Mouse (Mus musculus) embryonic facial prominence, embryonic 12.5 days (tissue): ENCODE measurements around the gene Atp4b. TPM values are rescaled to one million over a fixed set of nuclear protein-coding genes. Genes with fewer than 3 reads are reported as not detected.

Source experiments
- ATAC-seq: fragments of 200-750 bp; cut with Nextera tagmentation; 2 replicates; pipeline ENCODE4 v1.8.0; 2017; ENCODE audit not compliant: insufficient number of reproducible peaks, insufficient read depth, low FRiP score, low TSS enrichment
- H3K27ac ChIP-seq: fragments of 300-500 bp; sonication (generic); 2 replicates; pipeline ENCODE4 v1.5.1; 2016; ENCODE audit warnings: mild to moderate bottlenecking
- H3K27me3 ChIP-seq: fragments of 300-500 bp; sonication (generic); 2 replicates; pipeline ENCODE4 v1.6.1; 2016; ENCODE audit warnings: mild to moderate bottlenecking, moderate library complexity
- H3K36me3 ChIP-seq: fragments of 300-500 bp; sonication (generic); 2 replicates; pipeline ENCODE4 v1.6.1; 2016; ENCODE audit warnings: mild to moderate bottlenecking
- H3K4me1 ChIP-seq: fragments of 300-500 bp; sonication (generic); 2 replicates; pipeline ENCODE4 v1.6.1; 2016
- H3K4me2 ChIP-seq: fragments of 300-500 bp; sonication (generic); replicated peaks from 2 replicates; pipeline ENCODE4 v1.6.1; 2016; ENCODE audit warnings: mild to moderate bottlenecking, moderate library complexity
- H3K4me3 ChIP-seq: fragments of 300-500 bp; sonication (generic); 2 replicates; pipeline ENCODE4 v1.5.1; 2016; ENCODE audit warnings: mild to moderate bottlenecking
- H3K9ac ChIP-seq: fragments of 300-500 bp; sonication (generic); 2 replicates; pipeline ENCODE4 v1.6.1; 2016; ENCODE audit warnings: mild to moderate bottlenecking, moderate library complexity
- H3K9me3 ChIP-seq: fragments of 300-500 bp; sonication (generic); 2 replicates; pipeline ENCODE4 v1.6.1; 2016; ENCODE audit warnings: mild to moderate bottlenecking, moderate library complexity
- WGBS: fragments of 180-500 bp; shearing (Covaris S2); methylation state at CpG from one replicate; pipeline ENCODE4 v1.1.7; 2016; 5-methylcytosine and 5-hydroxymethylcytosine counted together
- polyA plus RNA-seq: library from polyadenylated mRNA; unstranded; fragments of >200 nt; fragmentation: Nextera tagmentation; extraction: Ambion mirVana; gene quantifications from 2 replicates; pipeline ENCODE4 v1.2.1, GENCODE M21; 2016

The Atp4b gene
- polyA plus RNA-seq, 1 experiment from 2014 or later: not detected

DNA sequence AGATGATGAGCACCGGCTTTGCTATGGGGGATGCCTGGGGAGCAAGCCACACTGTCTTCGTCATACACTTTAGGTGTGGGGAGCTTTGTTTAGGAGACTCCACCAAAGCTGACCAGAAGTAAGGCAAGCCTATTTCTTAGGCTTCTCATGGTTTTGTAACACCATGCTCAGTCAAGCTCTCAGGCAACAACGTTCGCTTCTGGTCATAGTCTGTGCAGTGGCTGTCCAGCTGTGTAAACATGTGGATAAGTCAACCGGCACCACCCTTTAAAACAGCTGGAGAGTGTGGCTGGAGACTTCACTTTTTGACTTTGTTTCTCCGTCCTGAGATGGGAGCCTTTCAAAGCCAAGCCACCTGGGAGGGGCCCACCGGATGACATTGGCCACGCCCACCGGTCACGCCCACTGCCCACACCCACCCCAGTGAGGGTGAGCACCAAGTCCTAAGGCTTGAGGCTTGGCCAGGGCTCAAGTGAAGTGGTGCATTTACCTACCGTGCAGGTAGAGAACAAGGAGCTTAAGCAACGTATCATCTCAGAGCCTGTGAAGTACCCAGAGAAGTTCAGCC, 17.3 kb upstream of the Atp4b start:
- H3K27ac ChIP-seq: no peak overlapping the region
- WGBS: 51% methylated on average over 12 of the region's 12 CpGs
- H3K4me2 ChIP-seq: no peak overlapping the region
- no peaks in the 10 kb centered on the region for H3K4me1 ChIP-seq
- no peaks in the 10 kb centered on the region for H3K27me3 ChIP-seq
- H3K36me3 ChIP-seq: no peaks in the 10 kb centered on the region
- no peaks in the 10 kb centered on the region for H3K9me3 ChIP-seq
- no peak overlapping the region for H3K9ac ChIP-seq
- H3K4me3 ChIP-seq: no peak overlapping the region
- ATAC-seq: no peak

GRCm38 (mm10) chr8:13412891-13413558, 16.4 kb upstream of the Atp4b start:
- 61% methylated on average over 13 of the region's 13 CpGs for WGBS
- ATAC-seq: no peak

DNA sequence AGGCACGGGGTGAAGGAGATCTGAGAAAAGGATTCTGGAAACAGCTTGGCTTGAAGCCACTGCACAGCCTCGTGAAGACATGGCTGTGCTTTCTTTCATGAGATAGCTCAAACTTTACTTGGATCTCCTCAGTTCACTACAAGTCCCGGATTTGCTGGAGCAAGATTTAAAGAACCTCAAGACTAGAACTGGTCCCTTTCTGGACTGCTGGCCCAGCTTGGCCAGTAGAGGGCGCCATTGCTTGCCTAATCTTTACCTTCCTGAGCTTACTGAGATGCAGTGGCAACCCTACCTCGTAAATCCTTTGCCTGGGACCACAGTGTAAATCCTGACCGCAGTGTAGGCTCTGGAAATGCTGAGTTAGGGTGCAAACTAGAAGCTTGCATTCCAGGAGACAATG, 15.0 kb upstream of the Atp4b start:
- H3K4me1 ChIP-seq: no peaks in the 10 kb centered on the region
- no peak for ATAC-seq
- 28% methylated on average over 6 of the region's 6 CpGs for WGBS
- no peak overlapping the region for H3K4me3 ChIP-seq
- no peak overlapping the region for H3K27ac ChIP-seq
- no peak overlapping the region for H3K9ac ChIP-seq
- no peaks in the 10 kb centered on the region for H3K27me3 ChIP-seq
- no peak overlapping the region for H3K4me2 ChIP-seq
- H3K9me3 ChIP-seq: no peaks in the 10 kb centered on the region
- H3K36me3 ChIP-seq: no peaks in the 10 kb centered on the region

More at GRCm38 (mm10) chr8:13412891-13413558, 16.4 kb upstream of the Atp4b start:
- Histone ChIP-seq H3K27me3 (no peaks in the 10 kb centered on the region), H3K9ac (no peak overlapping the region), H3K9me3 (no peaks in the 10 kb centered on the region), H3K36me3 (no peaks in the 10 kb centered on the region), H3K4me1 (no peaks in the 10 kb centered on the region), H3K4me2 (no peak overlapping the region), H3K27ac (no peak overlapping the region), H3K4me3 (no peak overlapping the region)

DNA sequence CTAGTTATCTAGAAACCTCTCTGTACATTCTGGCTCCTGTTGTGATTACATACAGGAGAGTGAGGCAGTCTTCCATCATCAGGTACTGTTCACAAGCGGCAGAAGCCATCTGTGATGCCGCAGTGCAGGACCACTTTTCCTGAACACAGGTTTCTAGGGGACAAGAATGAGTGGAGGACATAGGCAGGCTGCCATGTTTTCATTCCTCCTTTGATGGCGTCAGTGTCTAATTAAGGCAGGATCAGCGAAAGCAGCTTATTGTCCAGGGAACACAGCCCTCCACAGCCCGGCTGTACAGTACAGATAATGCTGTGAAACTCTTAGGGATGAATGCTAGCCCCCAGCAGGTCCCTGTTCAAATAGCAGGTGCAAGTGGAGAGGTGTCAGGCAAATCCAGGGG, 9.4 kb upstream of the Atp4b start:
- H3K4me1 ChIP-seq: no peaks in the 10 kb centered on the region
- no peak overlapping the region for H3K27ac ChIP-seq
- no peaks in the 10 kb centered on the region for H3K9me3 ChIP-seq
- H3K27me3 ChIP-seq: no peaks in the 10 kb centered on the region
- H3K4me3 ChIP-seq: no peak overlapping the region
- H3K4me2 ChIP-seq: no peak overlapping the region
- no peak overlapping the region for H3K9ac ChIP-seq
- no peaks in the 10 kb centered on the region for H3K36me3 ChIP-seq
- no peak for ATAC-seq
- WGBS: 78% methylated on average over 5 of the region's 5 CpGs

DNA sequence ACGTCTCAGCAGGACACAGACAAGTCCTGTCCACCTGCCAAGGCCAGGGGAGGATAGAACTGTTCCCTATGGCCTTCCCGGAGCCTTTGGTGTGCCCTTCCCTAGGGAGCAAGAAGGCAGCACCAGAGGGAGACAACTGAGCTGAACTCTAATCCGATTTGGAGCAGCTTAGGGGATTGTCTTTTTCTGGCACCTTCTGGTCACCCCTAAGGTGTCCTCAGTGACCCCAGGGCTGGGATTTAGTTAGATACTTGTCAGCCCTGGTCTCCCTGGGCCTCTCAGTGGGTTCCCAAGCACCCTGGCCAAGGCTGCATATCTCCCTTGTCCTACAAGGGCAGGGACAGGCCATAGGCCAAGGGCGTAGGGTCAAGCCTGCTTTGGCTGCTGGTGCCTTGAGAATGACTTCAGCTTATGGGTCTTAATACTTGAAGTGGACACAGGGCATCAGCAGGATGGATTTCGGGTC, 8.1 kb upstream of the Atp4b start, which contains the start of gene Grk1:
TSS of gene Grk1 (plus strand) at position 416 of the 466 bp plus-strand sequence.
- Histone ChIP-seq H3K4me3 (no peak within 1 kb of the TSS), H3K4me2 (no peak within 1 kb of the TSS)

DNA sequence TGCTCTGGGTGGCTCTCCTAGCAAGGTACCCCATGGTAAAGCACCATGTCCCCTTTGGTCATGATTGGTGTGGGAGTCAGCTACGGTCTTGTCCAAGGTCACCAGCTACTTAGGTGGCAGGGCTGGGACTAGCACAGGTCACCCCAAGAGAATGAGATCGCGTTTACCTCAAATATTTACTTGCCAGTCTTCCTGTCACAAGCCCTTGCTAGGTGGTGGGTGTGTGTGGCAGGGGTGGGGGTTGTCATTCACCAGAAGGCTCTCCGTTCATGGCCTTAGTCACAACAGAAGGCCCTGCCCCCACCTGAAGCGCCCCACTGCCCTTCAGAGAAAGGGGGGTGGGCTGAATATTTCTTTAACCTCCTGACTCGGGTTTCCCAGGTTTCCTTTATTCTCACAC, 6.9 kb upstream of the Atp4b start:
- Histone ChIP-seq H3K9me3 (no peaks in the 10 kb centered on the region), H3K4me3 (no peak overlapping the region), H3K36me3 (no peaks in the 10 kb centered on the region), H3K9ac (no peak overlapping the region), H3K4me1 (no peaks in the 10 kb centered on the region), H3K4me2 (no peak overlapping the region), H3K27me3 (no peaks in the 10 kb centered on the region), H3K27ac (no peak overlapping the region)
- no peak for ATAC-seq
- WGBS: 68% methylated on average over 6 of the region's 6 CpGs

More for the DNA sequence above, 8.1 kb upstream of the Atp4b start, which contains the start of gene Grk1:
- whole genome bisulfite sequencing: 78% methylated on average over 5 of the region's 5 CpGs
- Histone ChIP-seq H3K4me1 (no peaks in the 10 kb centered on the region), H3K36me3 (no peaks in the 10 kb centered on the region), H3K9ac (no peak within 1 kb of the TSS), H3K27me3 (no peaks in the 10 kb centered on the region), H3K27ac (no peak within 1 kb of the TSS), H3K9me3 (no peaks in the 10 kb centered on the region)
- ATAC-seq: no peak

- 88% methylated on average over 7 of the region's 7 CpGs for WGBS
- no peak overlapping the region for H3K27ac ChIP-seq
- H3K4me3 ChIP-seq: no peak overlapping the region
- no peak overlapping the region for H3K4me2 ChIP-seq
- no peaks in the 10 kb centered on the region for H3K36me3 ChIP-seq
- no peaks in the 10 kb centered on the region for H3K9me3 ChIP-seq
- no peaks in the 10 kb centered on the region for H3K4me1 ChIP-seq
- H3K27me3 ChIP-seq: no peaks in the 10 kb centered on the region
- ATAC-seq: no peak
- no peak overlapping the region for H3K9ac ChIP-seq
These were observed 2.8 kb downstream of the Atp4b start for GRCm38 (mm10) chr8:13393869-13394268.

- Histone ChIP-seq H3K27me3 (no peaks in the 10 kb centered on the region), H3K9ac (no peak overlapping the region), H3K9me3 (no peaks in the 10 kb centered on the region), H3K4me2 (no peak overlapping the region), H3K4me3 (no peak overlapping the region), H3K36me3 (no peaks in the 10 kb centered on the region), H3K4me1 (no peaks in the 10 kb centered on the region), H3K27ac (no peak overlapping the region)
- no peak for ATAC-seq
- WGBS: 87% methylated on average over 2 of the region's 2 CpGs
These were observed 7.9 kb downstream of the Atp4b start for GRCm38 (mm10) chr8:13388744-13389143.

GRCm38 (mm10) chr8:13387728-13388127, 8.9 kb downstream of the Atp4b start:
- no peak overlapping the region for H3K27ac ChIP-seq
- H3K4me2 ChIP-seq: no peak overlapping the region
- no peaks in the 10 kb centered on the region for H3K27me3 ChIP-seq
- no peak for ATAC-seq
- H3K9ac ChIP-seq: no peak overlapping the region
- no peak overlapping the region for H3K4me3 ChIP-seq
- 80% methylated on average over 8 of the region's 8 CpGs for WGBS
- no peaks in the 10 kb centered on the region for H3K9me3 ChIP-seq
- no peaks in the 10 kb centered on the region for H3K36me3 ChIP-seq
- H3K4me1 ChIP-seq: no peaks in the 10 kb centered on the region

DNA sequence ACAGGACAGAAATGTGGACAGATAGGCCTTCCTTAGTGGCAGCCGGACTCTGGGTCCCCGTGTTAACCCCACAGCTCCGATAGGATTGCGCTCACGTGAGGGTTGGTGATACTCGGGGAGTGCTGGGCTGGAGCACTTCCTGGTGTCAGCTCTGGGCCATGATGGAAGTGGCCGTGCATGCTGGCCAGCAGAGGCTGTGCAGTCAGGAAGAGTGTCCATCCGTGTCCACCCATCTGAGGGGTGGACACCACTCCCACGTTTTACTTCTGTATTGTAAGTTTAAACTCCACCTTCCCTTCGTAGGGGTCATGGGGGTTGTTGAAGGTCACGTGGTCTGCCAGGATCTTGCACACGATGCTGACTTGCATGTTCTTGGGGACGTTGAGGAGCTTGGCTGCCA, 10.3 kb downstream of the Atp4b start:
- no peaks in the 10 kb centered on the region for H3K9me3 ChIP-seq
- no peaks in the 10 kb centered on the region for H3K27me3 ChIP-seq
- H3K4me2 ChIP-seq: no peak overlapping the region
- ATAC-seq: no peak
- WGBS: 69% methylated on average over 13 of the region's 13 CpGs
- no peak overlapping the region for H3K27ac ChIP-seq
- H3K9ac ChIP-seq: no peak overlapping the region
- no peaks in the 10 kb centered on the region for H3K36me3 ChIP-seq
- no peak overlapping the region for H3K4me3 ChIP-seq
- H3K4me1 ChIP-seq: no peaks in the 10 kb centered on the region

DNA sequence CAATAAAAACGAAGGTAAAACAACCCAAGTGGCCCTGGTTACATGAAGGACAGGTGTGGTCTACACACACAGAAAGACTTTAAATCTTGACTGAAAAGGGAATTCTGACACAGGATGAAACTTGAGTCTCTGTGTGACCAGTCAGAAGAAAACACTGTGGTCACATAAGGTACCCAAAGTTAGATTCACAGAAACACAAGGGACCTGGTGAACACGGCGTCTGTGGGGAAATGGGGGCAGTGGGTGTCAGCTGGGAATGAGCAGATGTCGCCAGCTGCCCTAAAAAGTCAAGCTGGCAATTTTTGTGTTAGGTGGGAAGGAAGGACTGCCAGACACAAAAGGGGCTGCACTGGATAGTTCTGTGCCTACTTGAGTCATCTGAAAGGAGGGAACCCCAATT, 13.6 kb downstream of the Atp4b start:
- ATAC-seq: no peak
- Histone ChIP-seq H3K4me3 (no peak overlapping the region), H3K27me3 (no peaks in the 10 kb centered on the region), H3K4me1 (no peaks in the 10 kb centered on the region), H3K9me3 (no peaks in the 10 kb centered on the region), H3K27ac (no peak overlapping the region), H3K36me3 (peaks cover 21% of the 10 kb centered on the region), H3K9ac (no peak overlapping the region), H3K4me2 (no peak overlapping the region)
- 94% methylated on average over 4 of the region's 4 CpGs for WGBS

DNA sequence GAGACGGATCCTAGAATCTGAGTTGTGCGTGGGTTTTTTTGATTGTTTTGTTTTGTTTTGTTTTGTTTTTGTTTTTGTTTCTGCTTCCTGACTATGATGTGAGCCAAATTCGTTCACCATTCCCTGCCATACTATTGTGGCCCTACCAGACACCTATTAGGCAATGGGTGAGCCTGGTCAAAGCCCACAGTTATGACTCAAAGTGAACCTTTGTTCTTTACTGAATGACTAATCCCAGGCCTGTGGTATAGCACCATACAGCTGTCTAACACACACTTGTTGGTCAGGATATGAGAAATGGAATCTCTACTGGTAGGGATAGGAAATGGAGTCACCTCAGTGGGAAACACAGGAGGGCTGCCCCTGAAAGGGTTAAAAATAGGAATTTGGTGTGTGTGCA, 14.1 kb downstream of the Atp4b start:
- no peak for ATAC-seq
- no peak overlapping the region for H3K27ac ChIP-seq
- H3K27me3 ChIP-seq: no peaks in the 10 kb centered on the region
- no peaks in the 10 kb centered on the region for H3K4me1 ChIP-seq
- H3K36me3 ChIP-seq: peaks cover 23% of the 10 kb centered on the region
- no peaks in the 10 kb centered on the region for H3K9me3 ChIP-seq
- H3K4me2 ChIP-seq: no peak overlapping the region
- no peak overlapping the region for H3K9ac ChIP-seq
- H3K4me3 ChIP-seq: no peak overlapping the region
- 88% methylated on average over 3 of the region's 3 CpGs for WGBS
